9 mouse cellular contexts compared by ENCODE assay signal in the genomic region with DNA sequence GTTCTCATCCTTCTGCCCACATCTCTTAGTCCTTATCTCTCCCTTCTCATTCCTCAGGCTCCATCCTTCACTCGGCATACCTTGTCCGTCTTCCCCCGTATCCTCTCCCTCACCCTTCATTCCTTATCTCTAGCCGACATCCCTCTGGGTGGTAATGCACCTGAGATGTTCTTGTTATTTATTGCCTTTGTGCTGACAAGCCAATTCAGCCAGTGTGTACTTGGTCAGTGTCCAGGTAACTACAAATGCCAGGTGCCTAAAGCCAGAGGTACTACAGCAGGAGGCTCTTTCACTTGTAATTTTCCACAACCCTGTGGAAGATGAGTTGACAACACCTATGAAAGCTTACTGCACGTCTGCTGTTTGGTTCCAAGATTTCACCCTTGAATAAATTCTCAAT.
"Had no signal": no experiment of that assay in that cellular context is flagged by ENCODE, and none has a peak within 500 bp of the region (broad histone marks: within the 10 kb centered on the region; RNA-seq: fewer than 3 reads in every experiment).

No protein-coding gene starts in this region.

- H3K4me1 ChIP-seq: stomach, embryonic 15.5 days had no signal

- H3K4me2 ChIP-seq: neural tube, embryonic 13.5 days; neural tube, embryonic 15.5 days; stomach, embryonic 15.5 days had no signal

- DNase-seq: retina, postnatal 1 day; right cerebral cortex, adult 18-20 months; right cerebral cortex, postnatal 14 days; right cerebral cortex, postnatal 25 days; right cerebral cortex, postnatal 4 days; spleen, adult 18-20 months had no signal

- H3K27ac ChIP-seq: neural tube, embryonic 13.5 days; neural tube, embryonic 15.5 days; stomach, embryonic 15.5 days had no signal

- H3K9ac ChIP-seq: neural tube, embryonic 13.5 days; neural tube, embryonic 15.5 days; stomach, embryonic 15.5 days had no signal

- H3K36me3 ChIP-seq: neural tube, embryonic 13.5 days; neural tube, embryonic 15.5 days; stomach, embryonic 15.5 days had no signal

- H3K4me3 ChIP-seq: neural tube, embryonic 13.5 days; neural tube, embryonic 15.5 days; stomach, embryonic 15.5 days had no signal

- H3K9me3 ChIP-seq: neural tube, embryonic 13.5 days; neural tube, embryonic 15.5 days; stomach, embryonic 15.5 days had no signal

- H3K27me3 ChIP-seq: neural tube, embryonic 13.5 days; neural tube, embryonic 15.5 days; stomach, embryonic 15.5 days had no signal
